Comparison of ENCODE assay signal across 8 mouse cellular contexts in genomic region chr11:106625577-106625976, GRCm38 (mm10).
"Had no signal": no experiment of that assay in that cellular context is flagged by ENCODE, and none has a peak within 500 bp of the region (broad histone marks: within the 10 kb centered on the region; RNA-seq: fewer than 3 reads in every experiment).

No protein-coding gene starts in this region.

- H3K36me3 ChIP-seq: limb, embryonic 13.5 days; neural tube, embryonic 12.5 days had no signal

- DNase-seq: kidney, adult 8-10 months; left cerebral cortex, postnatal 4 days; lung, postnatal 36 days; midbrain, embryonic 14.5 days; thymus, adult 18-20 months; thymus, postnatal 14 days had no signal

- H3K4me2 ChIP-seq: limb, embryonic 13.5 days; neural tube, embryonic 12.5 days had no signal

- H3K27me3 ChIP-seq: limb, embryonic 13.5 days; neural tube, embryonic 12.5 days had no signal

- H3K9me3 ChIP-seq: limb, embryonic 13.5 days; neural tube, embryonic 12.5 days had no signal

- H3K9ac ChIP-seq: limb, embryonic 13.5 days; neural tube, embryonic 12.5 days had no signal

- H3K4me1 ChIP-seq: limb, embryonic 13.5 days; neural tube, embryonic 12.5 days had no signal

- H3K27ac ChIP-seq: limb, embryonic 13.5 days; neural tube, embryonic 12.5 days had no signal

- H3K4me3 ChIP-seq: limb, embryonic 13.5 days; neural tube, embryonic 12.5 days had no signal
